Mouse (Mus musculus): ENCODE results near the gene Defb48.

Defb48 gene

DNA sequence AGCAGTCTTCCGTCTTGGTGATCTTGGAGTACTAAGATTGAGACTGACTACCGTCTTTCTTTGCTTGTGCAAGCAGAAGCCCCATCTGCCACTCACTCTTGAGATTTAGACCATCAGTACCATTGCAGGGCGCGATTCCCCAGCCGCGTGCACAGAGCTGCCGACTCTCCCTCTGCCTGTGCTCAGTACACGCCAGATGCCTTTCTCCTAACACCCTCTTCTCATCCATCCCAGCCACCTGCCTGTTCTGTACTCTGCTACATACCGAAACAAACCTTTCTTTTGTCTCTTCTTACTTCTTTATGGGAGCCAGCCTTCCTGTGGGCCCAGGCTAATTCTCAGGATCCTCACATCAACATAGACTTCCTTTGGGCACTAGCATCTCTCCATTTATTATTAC, 48.9 kb downstream of the Defb48 start:
- no peak for DNase-seq (ENCODE audit: low read depth, low spot score)

GRCm38 (mm10) chr14:62928101-62928541, 56.2 kb downstream of the Defb48 start:
- no peak for DNase-seq (ENCODE audit: low read depth, low spot score)

All from R1 (cell line).